Mouse (Mus musculus): ENCODE measurements at regions not wholly inside any gene's neighbourhood (a gene's known extent, or its start where the extent isn't known, plus 50 kb on each side); places are given as distances from the start of the nearest gene placed in this dataset.

GRCm38 (mm10) chr9:47414350-47414988, 115.5 kb upstream of the Cadm1 start:
- no peak overlapping the region for H3K9ac ChIP-seq
- H3K4me1 ChIP-seq (replicated peaks): no peaks in the 10 kb centered on the region
- H3K4me3 ChIP-seq (replicated peaks): no peak overlapping the region
- H3K9me3 ChIP-seq: no peaks in the 10 kb centered on the region
- no peak overlapping the region for H3K27ac ChIP-seq
- H3K36me3 ChIP-seq: no peaks in the 10 kb centered on the region
- WGBS: 78% methylated on average over 8 of the region's 8 CpGs
- H3K4me2 ChIP-seq (replicated peaks): no peak overlapping the region
- ATAC-seq: no peak
- H3K27me3 ChIP-seq (replicated peaks): peaks cover 2% of the 10 kb centered on the region

DNA sequence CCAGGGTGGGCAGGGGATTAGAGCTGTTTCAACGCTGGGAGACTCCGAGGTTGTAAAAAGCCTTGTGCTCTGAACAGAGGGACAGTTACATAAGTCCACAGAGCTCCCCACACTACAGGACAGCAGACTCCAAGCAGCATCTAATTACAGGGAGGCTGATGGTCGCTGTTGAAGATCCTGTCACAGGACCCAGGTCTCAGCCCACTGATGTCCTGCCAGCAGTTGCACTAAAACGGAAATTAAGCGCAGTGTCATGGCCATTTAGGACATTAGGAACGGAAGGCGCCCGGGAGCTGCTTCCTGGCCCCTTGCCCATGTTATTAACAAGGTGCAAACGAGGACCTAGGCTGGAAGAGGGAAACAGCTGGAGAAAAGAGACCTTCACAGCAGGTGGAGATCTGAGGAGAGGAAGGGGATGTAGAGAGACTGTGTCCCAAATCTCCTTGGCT, 107.8 kb upstream of the Cadm1 start:
- no peak overlapping the region for H3K27ac ChIP-seq
- H3K4me3 ChIP-seq (replicated peaks): no peak overlapping the region
- 21% methylated on average over 9 of the region's 9 CpGs for WGBS
- no peaks in the 10 kb centered on the region for H3K36me3 ChIP-seq
- H3K4me2 ChIP-seq (replicated peaks): no peak overlapping the region
- no peaks in the 10 kb centered on the region; the same call in 1 of the 2 replicates for H3K27me3 ChIP-seq (replicated peaks)
- ATAC-seq: peak; percentile 43; the same call in 1 of the 2 replicates
- H3K9me3 ChIP-seq: no peaks in the 10 kb centered on the region
- no peak overlapping the region for H3K9ac ChIP-seq
- H3K4me1 ChIP-seq (replicated peaks): 0 out of 2 replicates have a peak, but pooled peaks cover 3% of the 10 kb centered on the region

GRCm38 (mm10) chr9:47422741-47423461, 107.1 kb upstream of the Cadm1 start:
- no peak; the same call in 1 of the 2 replicates for ATAC-seq
- 59% methylated on average over 8 of the region's 8 CpGs for WGBS
- Histone ChIP-seq H3K4me1 (replicated peaks) (0 out of 2 replicates have a peak, but pooled peaks cover 3% of the 10 kb centered on the region), H3K9ac (no peak overlapping the region), H3K4me2 (replicated peaks) (no peak overlapping the region), H3K4me3 (replicated peaks) (no peak overlapping the region), H3K9me3 (no peaks in the 10 kb centered on the region), H3K27me3 (replicated peaks) (no peaks in the 10 kb centered on the region; the same call in 1 of the 2 replicates), H3K27ac (no peak overlapping the region), H3K36me3 (no peaks in the 10 kb centered on the region)

- H3K36me3 ChIP-seq: no peaks in the 10 kb centered on the region
- H3K9ac ChIP-seq: no peak overlapping the region
- ATAC-seq: no peak
- WGBS: 79% methylated on average over 3 of the region's 3 CpGs
- no peak overlapping the region for H3K4me2 ChIP-seq (replicated peaks)
- H3K9me3 ChIP-seq: no peaks in the 10 kb centered on the region
- no peak overlapping the region for H3K4me3 ChIP-seq (replicated peaks)
- H3K4me1 ChIP-seq (replicated peaks): 0 out of 2 replicates have a peak, but pooled peaks cover 3% of the 10 kb centered on the region
- H3K27me3 ChIP-seq (replicated peaks): no peaks in the 10 kb centered on the region; the same call in 1 of the 2 replicates
- no peak overlapping the region for H3K27ac ChIP-seq
Measured at GRCm38 (mm10) chr9:47423462-47423832, 106.5 kb upstream of the Cadm1 start.

- Histone ChIP-seq H3K36me3 (no peaks in the 10 kb centered on the region), H3K4me1 (replicated peaks) (0 out of 2 replicates have a peak, but pooled peaks cover 3% of the 10 kb centered on the region), H3K27me3 (replicated peaks) (no peaks in the 10 kb centered on the region; the same call in 1 of the 2 replicates), H3K4me2 (replicated peaks) (no peak overlapping the region), H3K4me3 (replicated peaks) (no peak overlapping the region), H3K9me3 (no peaks in the 10 kb centered on the region), H3K9ac (no peak overlapping the region), H3K27ac (no peak overlapping the region)
- ATAC-seq: no peak
- 80% methylated on average over 3 of the region's 3 CpGs for WGBS
Measured at GRCm38 (mm10) chr9:47424191-47424590, 105.8 kb upstream of the Cadm1 start.

DNA sequence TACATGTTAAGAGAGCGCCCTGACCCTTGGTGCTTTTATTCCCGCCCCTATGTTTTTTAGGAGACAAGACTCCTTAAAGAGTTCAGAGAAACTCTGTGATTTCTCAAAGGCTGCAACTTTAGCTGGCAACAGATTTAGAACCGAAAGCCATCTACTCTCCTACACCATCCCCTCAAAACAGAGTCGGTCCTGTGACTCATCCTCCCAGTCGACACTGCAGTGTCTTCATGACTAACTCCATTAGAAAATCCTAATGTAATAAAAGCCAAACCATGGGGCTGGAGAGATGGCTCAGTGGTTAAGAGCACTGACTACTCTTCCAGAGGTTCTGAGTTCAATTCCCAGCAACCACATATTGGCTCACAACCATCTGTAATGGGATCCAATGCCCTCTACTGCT, 103.3 kb upstream of the Cadm1 start:
- 0 out of 2 replicates have a peak, but pooled peaks cover 3% of the 10 kb centered on the region for H3K4me1 ChIP-seq (replicated peaks)
- H3K36me3 ChIP-seq: no peaks in the 10 kb centered on the region
- ATAC-seq: no peak
- no peak overlapping the region for H3K9ac ChIP-seq
- no peaks in the 10 kb centered on the region for H3K27me3 ChIP-seq (replicated peaks)
- H3K4me2 ChIP-seq (replicated peaks): no peak overlapping the region
- 81% methylated on average over 5 of the region's 5 CpGs for WGBS
- H3K4me3 ChIP-seq (replicated peaks): no peak overlapping the region
- H3K9me3 ChIP-seq: no peaks in the 10 kb centered on the region
- no peak overlapping the region for H3K27ac ChIP-seq

- Histone ChIP-seq H3K4me3 (replicated peaks) (no peak overlapping the region), H3K4me2 (replicated peaks) (no peak overlapping the region), H3K36me3 (no peaks in the 10 kb centered on the region), H3K4me1 (replicated peaks) (no peaks in the 10 kb centered on the region), H3K9me3 (no peaks in the 10 kb centered on the region), H3K27ac (no peak overlapping the region), H3K27me3 (replicated peaks) (no peaks in the 10 kb centered on the region), H3K9ac (no peak overlapping the region)
- peak; percentile 55 for ATAC-seq
- 45% methylated on average over 8 of the region's 8 CpGs for WGBS
Measured at GRCm38 (mm10) chr9:47428710-47429341, 101.1 kb upstream of the Cadm1 start.

GRCm38 (mm10) chr9:47429691-47430090, 100.3 kb upstream of the Cadm1 start:
- Histone ChIP-seq H3K27me3 (replicated peaks) (no peaks in the 10 kb centered on the region), H3K9ac (no peak overlapping the region), H3K4me1 (replicated peaks) (no peaks in the 10 kb centered on the region), H3K9me3 (no peaks in the 10 kb centered on the region), H3K4me2 (replicated peaks) (no peak overlapping the region), H3K4me3 (replicated peaks) (no peak overlapping the region), H3K27ac (no peak overlapping the region), H3K36me3 (no peaks in the 10 kb centered on the region)
- no CpG with 5 or more reads among the region's 1 CpGs for WGBS
- no peak for ATAC-seq

DNA sequence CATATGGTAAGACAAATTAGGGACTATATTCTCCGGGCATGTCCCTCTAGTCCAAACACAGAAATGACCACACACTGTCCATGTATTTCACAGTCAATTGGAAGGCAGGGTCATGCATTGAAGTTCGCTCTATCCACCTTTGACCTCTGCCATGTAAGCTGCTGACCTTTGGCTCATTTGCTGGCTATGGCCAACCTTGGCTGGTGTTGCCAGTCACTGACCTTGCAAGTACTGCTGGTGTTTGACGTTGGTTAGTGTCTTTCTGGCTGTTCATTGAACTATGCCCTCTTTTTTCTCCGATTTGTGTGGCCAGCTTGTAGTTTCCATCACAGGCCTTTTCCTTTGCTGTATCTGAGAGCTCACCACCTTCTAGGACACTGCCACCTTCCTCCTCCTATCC, 97.3 kb upstream of the Cadm1 start:
- no peak overlapping the region for H3K27ac ChIP-seq
- WGBS: 78% methylated on average over 4 of the region's 4 CpGs
- no peak overlapping the region for H3K4me2 ChIP-seq (replicated peaks)
- H3K4me3 ChIP-seq (replicated peaks): no peak overlapping the region
- no peak for ATAC-seq
- H3K9ac ChIP-seq: no peak overlapping the region
- H3K9me3 ChIP-seq: no peaks in the 10 kb centered on the region
- no peaks in the 10 kb centered on the region for H3K4me1 ChIP-seq (replicated peaks)
- H3K36me3 ChIP-seq: no peaks in the 10 kb centered on the region
- H3K27me3 ChIP-seq (replicated peaks): no peaks in the 10 kb centered on the region

DNA sequence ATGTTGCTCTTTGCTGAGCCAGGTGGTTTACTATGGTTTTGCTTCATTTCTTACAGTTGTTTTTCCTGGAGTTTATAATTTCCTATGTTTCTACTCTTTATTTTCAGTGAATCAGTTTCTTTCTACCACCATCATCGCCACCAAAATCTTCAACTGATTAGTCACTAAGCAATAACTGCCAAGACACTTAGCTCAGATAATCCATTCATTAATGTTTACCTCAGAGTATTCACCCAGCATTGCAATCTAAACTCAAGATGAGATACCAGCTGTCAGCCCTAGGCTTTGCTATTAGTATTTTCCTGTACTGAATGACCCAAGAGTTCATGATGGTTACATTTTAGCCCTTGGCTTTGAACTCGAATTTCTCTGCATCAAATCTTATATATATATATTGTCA, 96.8 kb upstream of the Cadm1 start:
- H3K4me1 ChIP-seq (replicated peaks): no peaks in the 10 kb centered on the region
- H3K27ac ChIP-seq: no peak overlapping the region
- H3K27me3 ChIP-seq (replicated peaks): no peaks in the 10 kb centered on the region
- WGBS: 63% methylated on average over 2 of the region's 2 CpGs
- H3K4me2 ChIP-seq (replicated peaks): no peak overlapping the region
- H3K36me3 ChIP-seq: no peaks in the 10 kb centered on the region
- ATAC-seq: no peak
- H3K9me3 ChIP-seq: no peaks in the 10 kb centered on the region
- H3K4me3 ChIP-seq (replicated peaks): no peak overlapping the region
- no peak overlapping the region for H3K9ac ChIP-seq

GRCm38 (mm10) chr9:47434091-47434490, 95.9 kb upstream of the Cadm1 start:
- Histone ChIP-seq H3K4me1 (replicated peaks) (no peaks in the 10 kb centered on the region), H3K4me3 (replicated peaks) (no peak overlapping the region), H3K9ac (no peak overlapping the region), H3K36me3 (no peaks in the 10 kb centered on the region), H3K4me2 (replicated peaks) (no peak overlapping the region), H3K27me3 (replicated peaks) (no peaks in the 10 kb centered on the region), H3K27ac (no peak overlapping the region), H3K9me3 (no peaks in the 10 kb centered on the region)
- ATAC-seq: no peak
- WGBS: 85% methylated on average over 2 of the region's 2 CpGs

- H3K4me3 ChIP-seq (replicated peaks): no peak overlapping the region
- ATAC-seq: no peak
- H3K9me3 ChIP-seq: no peaks in the 10 kb centered on the region
- no peaks in the 10 kb centered on the region for H3K36me3 ChIP-seq
- 0 out of 2 replicates have a peak, but pooled peaks cover 2% of the 10 kb centered on the region for H3K4me1 ChIP-seq (replicated peaks)
- H3K27ac ChIP-seq: no peak overlapping the region
- 63% methylated on average over 4 of the region's 4 CpGs for WGBS
- H3K27me3 ChIP-seq (replicated peaks): no peaks in the 10 kb centered on the region
- H3K9ac ChIP-seq: no peak overlapping the region
- H3K4me2 ChIP-seq (replicated peaks): no peak overlapping the region
Measured at GRCm38 (mm10) chr9:47438976-47439375, 91.0 kb upstream of the Cadm1 start.

All from intestine, embryonic 15.5 days (tissue).